Mouse (Mus musculus) adrenal gland, adult 18-20 months (tissue): ENCODE results near the gene Zfp882. TPM values are rescaled to one million over a fixed set of nuclear protein-coding genes. Genes with fewer than 3 reads are reported as not detected.
"Not testable (repeated sequence)": the region's sequence is repeated elsewhere in the genome, so short reads cannot be mapped to it uniquely, and the experiment has no call there.

ENCODE experiments used
- DNase-seq, 2 experiments: peaks; one replicate each; pipeline ENCODE4 v3.0.0; 2021 to 2022; ENCODE audit warnings: low spot score in 2 of 2
- total RNA-seq, 2 experiments: library from RNA; stranded (reverse); gene quantifications; 1 replicate in 1 of 2; 2 replicates in 1 of 2; pipeline ENCODE4 v1.2.3; 2021

Zfp882 gene
- total RNA-seq, 2 experiments from 2014 or later = 5.4 to 7.0 TPM

DNA sequence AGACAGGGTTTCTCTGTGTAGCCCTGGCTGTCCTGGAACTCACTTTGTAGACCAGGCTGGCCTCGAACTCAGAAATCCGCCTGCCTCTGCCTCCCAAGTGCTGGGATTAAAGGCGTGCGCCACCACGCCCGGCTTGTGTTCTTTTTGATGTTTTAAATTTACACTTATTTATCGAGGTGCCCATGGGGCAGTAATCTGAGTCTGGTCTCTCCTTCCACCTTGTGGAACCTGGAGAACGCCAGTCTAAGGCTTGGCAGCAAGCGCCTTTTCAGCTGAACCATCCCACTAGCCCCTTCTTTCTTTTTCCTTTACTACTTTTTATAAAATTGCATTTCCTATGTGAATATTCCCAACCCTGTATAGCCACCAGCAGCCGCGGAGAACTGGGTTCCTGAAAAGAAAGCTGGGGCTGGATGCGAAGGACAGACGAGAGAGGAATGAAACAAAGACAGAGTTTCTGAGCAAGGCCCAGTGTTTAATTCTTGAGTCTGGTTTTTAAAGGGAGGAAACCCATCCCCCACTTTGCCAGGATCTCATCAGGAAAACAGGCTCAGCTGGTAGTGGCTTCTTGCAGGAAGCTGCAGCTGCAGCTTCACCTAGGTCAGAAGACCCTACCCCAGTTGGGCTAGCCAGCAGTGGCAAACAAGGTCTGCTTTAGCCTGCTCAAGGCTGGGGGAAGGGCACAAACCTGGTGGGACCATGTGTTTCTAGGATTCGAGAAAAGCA lies 43.2 kb downstream of the Zfp882 start:
- DNase-seq = no peak

DNA sequence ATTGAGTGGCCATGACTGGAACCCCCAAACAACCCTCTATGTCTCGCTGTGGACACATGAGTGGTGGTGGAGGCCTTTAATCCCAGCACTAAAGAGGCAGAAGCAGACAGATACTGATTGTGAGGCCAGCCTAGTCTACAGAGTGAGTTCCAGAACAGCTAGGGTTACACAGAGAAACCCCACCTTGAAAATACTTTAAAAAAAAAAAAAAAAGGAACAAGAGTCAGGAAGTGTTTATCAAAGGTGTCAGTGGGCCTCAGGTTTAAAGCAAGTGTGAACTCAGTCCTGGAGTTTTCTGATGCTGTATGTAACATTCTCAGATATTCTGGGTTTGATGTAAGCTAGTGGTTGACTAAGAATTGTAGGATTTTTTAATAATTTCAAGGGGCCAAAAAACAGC lies 44.1 kb downstream of the Zfp882 start:
- DNase-seq = no peak

DNA sequence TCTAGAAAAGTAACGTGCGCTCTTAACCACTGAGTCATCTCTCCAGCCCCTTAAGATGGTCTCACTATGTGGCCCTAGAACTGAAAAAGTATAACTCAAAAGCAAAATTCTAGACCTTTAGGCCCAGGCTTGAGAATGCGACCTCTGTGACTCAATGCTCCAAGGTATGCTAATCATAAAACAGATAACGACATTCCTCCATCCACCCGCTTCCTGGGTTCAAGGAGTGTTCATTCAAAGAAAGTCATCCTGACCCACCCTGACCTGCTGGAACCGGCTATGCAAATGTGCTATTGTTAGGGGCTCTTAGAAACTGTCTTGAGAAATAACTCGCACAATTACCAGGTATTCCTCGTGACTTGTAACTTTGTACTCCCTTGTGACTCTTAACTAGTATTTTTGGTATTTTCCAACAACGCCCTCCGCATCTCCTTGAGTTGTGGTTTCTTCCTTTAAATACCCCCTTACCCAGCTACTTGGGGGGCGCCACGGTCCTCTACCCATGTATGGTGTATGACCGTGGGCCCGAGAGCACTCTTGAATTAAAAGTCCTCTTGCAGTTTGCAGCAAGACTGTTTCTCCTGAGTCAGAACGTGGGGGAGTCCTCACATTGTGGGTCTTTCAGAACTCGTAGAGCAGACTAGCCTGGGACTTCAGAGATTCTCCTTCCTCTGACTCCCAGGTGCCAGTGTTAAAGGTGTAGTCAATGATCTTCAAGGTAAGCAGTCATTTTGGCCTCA lies 44.7 kb downstream of the Zfp882 start:
- DNase-seq = not testable (repeated sequence)

DNA sequence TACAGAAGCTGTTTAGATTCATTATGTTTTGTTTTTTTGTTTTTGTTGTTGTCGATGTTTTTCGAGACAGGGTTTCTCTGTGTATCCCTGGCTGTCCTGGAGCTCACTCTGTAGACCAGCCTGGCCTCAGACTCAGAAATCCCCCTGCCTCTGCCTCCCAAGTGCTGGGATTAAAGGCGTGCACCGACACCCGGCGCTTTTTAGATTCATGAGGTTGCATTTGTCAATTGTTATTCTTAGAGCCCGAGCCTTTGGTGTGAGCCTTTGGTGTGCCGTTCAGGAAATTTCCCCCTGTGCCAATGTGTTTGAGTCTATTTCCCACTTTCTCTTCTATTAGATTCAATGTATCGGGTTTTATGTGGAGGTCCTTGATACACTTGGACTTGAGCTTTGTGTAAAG lies 46.3 kb downstream of the Zfp882 start:
- no peak for DNase-seq

DNA sequence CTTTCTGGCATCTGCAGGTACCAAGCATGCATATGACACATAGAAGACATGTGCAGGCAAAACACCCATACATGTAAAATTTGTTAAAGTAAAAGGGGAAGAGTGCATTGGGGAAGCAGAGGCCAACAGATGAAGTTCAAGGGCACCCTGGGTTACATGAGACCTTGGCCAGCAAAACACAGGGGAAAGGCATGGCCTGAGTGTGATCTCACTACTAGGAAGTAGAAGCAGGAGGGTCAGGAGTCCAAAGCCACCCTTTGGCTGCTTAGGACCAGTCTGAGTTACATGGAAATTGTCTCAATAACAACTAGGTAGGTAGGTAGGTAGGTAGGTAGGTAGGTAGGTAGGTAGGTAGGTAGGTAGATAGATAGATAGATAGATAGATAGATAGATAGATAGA lies 52.1 kb downstream of the Zfp882 start:
- no peak for DNase-seq

DNA sequence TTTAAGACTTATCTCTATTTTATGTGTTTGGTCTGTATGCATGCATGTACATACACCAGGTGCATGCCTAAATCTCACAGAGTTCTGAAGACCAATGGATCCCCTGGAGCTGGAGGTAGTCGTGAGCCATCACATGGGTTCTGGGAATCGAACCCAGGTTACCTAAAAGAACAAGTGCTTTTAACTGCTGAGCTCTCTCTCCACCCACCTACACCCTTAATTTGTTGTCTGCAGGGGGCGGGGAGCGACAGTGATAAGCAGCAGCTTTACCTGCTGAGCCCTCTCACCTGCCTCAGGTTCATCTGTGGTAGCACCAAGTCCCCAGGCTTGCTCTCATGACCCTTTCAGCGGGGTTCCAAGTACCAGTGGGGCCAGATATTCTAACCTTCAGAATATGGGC lies 53.4 kb downstream of the Zfp882 start:
- no peak for DNase-seq

DNA sequence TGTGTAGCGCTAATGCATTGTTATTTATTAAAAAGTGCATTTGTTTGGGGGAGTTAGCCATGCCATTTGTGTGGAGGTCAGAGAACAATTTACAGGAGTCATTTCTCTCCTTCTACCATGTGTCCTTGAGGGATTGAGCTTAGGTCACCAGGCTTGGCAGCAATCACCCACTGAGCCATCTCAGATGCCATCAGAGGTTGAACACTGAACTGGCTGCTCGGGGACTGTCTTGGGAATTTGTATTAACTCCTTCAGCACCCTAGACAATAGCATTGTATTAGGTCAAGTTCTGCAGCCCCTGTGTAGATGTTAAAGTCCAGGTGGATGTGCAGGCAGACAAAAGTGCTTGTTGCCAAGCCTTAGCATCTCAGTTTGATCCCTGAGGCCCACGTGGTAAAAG lies 55.6 kb downstream of the Zfp882 start:
- DNase-seq = peak in 1 of 2 experiments; percentile 21

DNA sequence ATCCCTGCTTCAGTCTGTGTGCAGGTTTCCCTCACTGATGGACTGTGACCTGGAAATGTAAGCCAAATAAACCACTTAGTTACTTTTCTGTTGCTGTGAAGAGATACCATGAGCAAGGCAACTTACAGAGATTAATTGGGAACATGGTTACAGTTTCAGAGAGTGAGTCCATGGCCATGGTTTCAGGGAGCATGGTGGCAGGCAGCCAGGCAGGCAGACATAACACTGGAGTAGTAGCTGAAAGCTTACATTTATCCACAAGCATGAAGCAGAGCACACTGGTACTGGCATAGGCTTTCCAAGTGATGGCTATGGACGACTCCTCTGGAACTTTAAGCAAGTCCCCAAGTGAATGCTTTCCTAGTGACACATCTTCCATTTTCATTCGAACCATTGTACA lies 56.8 kb downstream of the Zfp882 start:
- DNase-seq = no peak

Other genes starting within 250 kb of the Zfp882 start
- gene Unc13a, start 236.9 kb upstream of the Zfp882 start, total RNA-seq = 1 to 10 TPM; 5.9 to 7.9 TPM
- 10 to 100 TPM; 11.6 to 17.3 TPM for gene Jak3, start 232.3 kb upstream of the Zfp882 start, total RNA-seq
- gene Insl3, start 219.4 kb upstream of the Zfp882 start, total RNA-seq = 1 to 10 TPM; 4.3 to 5.6 TPM
- gene B3gnt3, start 206.8 kb upstream of the Zfp882 start, total RNA-seq = 1 to 10 TPM; 3.5 to 4.3 TPM
- 1 to 10 TPM; 1.9 to 2.3 TPM for gene Fcho1, start 182.9 kb upstream of the Zfp882 start, total RNA-seq
- gene Zfp709, start 26.6 kb upstream of the Zfp882 start, total RNA-seq = 1 to 10 TPM; 5.7 to 6.4 TPM
- gene Zfp617, start within 50 bp of the Zfp882 start, total RNA-seq = 10 to 100 TPM; 26.5 to 36.6 TPM
- gene Zfp961, start 42.4 kb downstream of the Zfp882 start, total RNA-seq = 10 to 100 TPM; 15.3 to 21.1 TPM
- 10 to 100 TPM in 1 of 2 experiments, 1 to 10 TPM in 1; 9.5 to 15.5 TPM for gene Cyp4f18, start 101.0 kb downstream of the Zfp882 start, total RNA-seq
- not detected for gene Olfr372, start 132.6 kb downstream of the Zfp882 start, total RNA-seq
- gene Olfr373, start 174.6 kb downstream of the Zfp882 start, total RNA-seq = not detected
- not detected for gene Olfr374, start 198.4 kb downstream of the Zfp882 start, total RNA-seq
- gene Tpm4, start 226.4 kb downstream of the Zfp882 start, total RNA-seq = 100 to 1,000 TPM; 210 to 289 TPM